Mouse (Mus musculus) intestine, embryonic 16.5 days (tissue): ENCODE data around the gene Fbxl8. TPM values are rescaled to one million over a fixed set of nuclear protein-coding genes. Genes with fewer than 3 reads are reported as not detected.

Source experiments
- ATAC-seq: fragments of 200-750 bp; cut with Nextera tagmentation; 2 replicates; pipeline ENCODE4 v1.8.0; 2017; ENCODE audit warnings: moderate TSS enrichment, moderate library complexity
- H3K27ac ChIP-seq: fragments of 300-500 bp; sonication (generic); 2 replicates; pipeline ENCODE4 v1.5.1; 2014; ENCODE audit warnings: mild to moderate bottlenecking, low read length
- H3K27me3 ChIP-seq: fragments of 300-500 bp; sonication (generic); replicated peaks from 2 replicates; pipeline ENCODE4 v1.6.1; 2014; ENCODE audit warnings: low read length, control low read depth, mixed read lengths; ENCODE audit not compliant: control insufficient read depth, insufficient read depth
- H3K36me3 ChIP-seq: fragments of 300-500 bp; sonication (generic); 2 replicates; pipeline ENCODE4 v1.6.1; 2014; ENCODE audit warnings: low read length, control low read depth; ENCODE audit not compliant: control insufficient read depth, insufficient read depth
- H3K4me1 ChIP-seq: fragments of 300-500 bp; sonication (generic); 2 replicates; pipeline ENCODE4 v1.6.1; 2014; ENCODE audit warnings: low read length, control low read depth, mixed read lengths; ENCODE audit not compliant: control insufficient read depth, insufficient read depth
- H3K4me2 ChIP-seq: fragments of 300-500 bp; sonication (generic); 2 replicates; pipeline ENCODE4 v1.6.1; 2014; ENCODE audit warnings: low read depth, low read length, control low read depth
- H3K4me3 ChIP-seq: fragments of 300-500 bp; sonication (generic); 2 replicates; pipeline ENCODE4 v1.5.1; 2014; ENCODE audit warnings: mild to moderate bottlenecking, low read length
- H3K9ac ChIP-seq: fragments of 300-500 bp; sonication (generic); 2 replicates; pipeline ENCODE4 v1.6.1; 2014; ENCODE audit warnings: low read depth, low read length
- H3K9me3 ChIP-seq: fragments of 300-500 bp; sonication (generic); 2 replicates; pipeline ENCODE4 v1.6.1; 2016; ENCODE audit warnings: low read length, control low read depth; ENCODE audit not compliant: control insufficient read depth
- WGBS: fragments of 180-500 bp; shearing (Covaris S2); extraction: QIAGEN DNeasy Blood & Tissue Kit; methylation state at CpG from one replicate; pipeline ENCODE4 v1.1.7; 2014; 5-methylcytosine and 5-hydroxymethylcytosine counted together
- polyA plus RNA-seq: library from polyadenylated mRNA; unstranded; fragments of >200 nt; fragmentation: Nextera tagmentation; extraction: Ambion mirVana; gene quantifications from 2 replicates; pipeline ENCODE4 v1.2.1, GENCODE M21; 2015

Gene Fbxl8
- polyA plus RNA-seq, 1 experiment from 2014 or later = 6.0 TPM

- H3K4me1 ChIP-seq = peaks cover 29% of the 10 kb centered on the region
- H3K4me2 ChIP-seq = peak within 1 kb of the TSS; percentile 98
- H3K9me3 ChIP-seq = no peaks in the 10 kb centered on the region
- H3K36me3 ChIP-seq = peaks cover 4% of the 10 kb centered on the region; the same call in 1 of the 2 replicates
- WGBS = 2% methylated on average over 14 of the region's 14 CpGs
- peak within 1 kb of the TSS; percentile 81 for H3K27ac ChIP-seq
- peaks cover 12% of the 10 kb centered on the region for H3K27me3 ChIP-seq
- peak within 1 kb of the TSS; percentile 71 for H3K4me3 ChIP-seq
- peak; percentile 82 for ATAC-seq
- H3K9ac ChIP-seq = peak within 1 kb of the TSS; percentile 83
These were observed 9.5 kb upstream of the Fbxl8 start, which contains the start of gene B3gnt9 for GRCm38 (mm10) chr8:105254966-105255350. B3gnt9 (minus strand) TSS chr8:105255153.

GRCm38 (mm10) chr8:105257318-105258114 lies 6.9 kb upstream of the Fbxl8 start:
- H3K4me2 ChIP-seq = no peak overlapping the region
- no peak for ATAC-seq
- peaks cover 30% of the 10 kb centered on the region for H3K4me1 ChIP-seq
- 77% methylated on average over 7 of the region's 7 CpGs for WGBS
- H3K9ac ChIP-seq = no peak overlapping the region
- no peak overlapping the region for H3K27ac ChIP-seq
- no peaks in the 10 kb centered on the region for H3K9me3 ChIP-seq
- H3K4me3 ChIP-seq = no peak overlapping the region
- H3K36me3 ChIP-seq = no peaks in the 10 kb centered on the region; the same call in 1 of the 2 replicates
- peaks cover 12% of the 10 kb centered on the region for H3K27me3 ChIP-seq

- Histone ChIP-seq H3K9ac (peak overlapping the region; percentile 53), H3K4me3 (peak overlapping the region; percentile 45), H3K27me3 (peaks cover 12% of the 10 kb centered on the region), H3K4me2 (peak overlapping the region; percentile 77), H3K36me3 (no peaks in the 10 kb centered on the region; the same call in 1 of the 2 replicates), H3K9me3 (no peaks in the 10 kb centered on the region), H3K27ac (no peak overlapping the region), H3K4me1 (peaks cover 31% of the 10 kb centered on the region)
- WGBS = 12% methylated on average over 55 of the region's 55 CpGs
- peak; percentile 11; the same call in 1 of the 2 replicates for ATAC-seq
These were observed 5.3 kb upstream of the Fbxl8 start for GRCm38 (mm10) chr8:105258911-105259720.

- no peak overlapping the region for H3K27ac ChIP-seq
- peaks cover 12% of the 10 kb centered on the region for H3K27me3 ChIP-seq
- no peaks in the 10 kb centered on the region for H3K9me3 ChIP-seq
- H3K9ac ChIP-seq = peak overlapping the region; percentile 53
- WGBS = 5% methylated on average over 30 of the region's 30 CpGs
- H3K36me3 ChIP-seq = no peaks in the 10 kb centered on the region; the same call in 1 of the 2 replicates
- peak; percentile 36; the same call in 1 of the 2 replicates for ATAC-seq
- peaks cover 30% of the 10 kb centered on the region for H3K4me1 ChIP-seq
- peak overlapping the region; percentile 77 for H3K4me2 ChIP-seq
- H3K4me3 ChIP-seq = peak overlapping the region; percentile 45
These were observed 4.6 kb upstream of the Fbxl8 start for GRCm38 (mm10) chr8:105259721-105260320.

GRCm38 (mm10) chr8:105260371-105261099 lies 3.9 kb upstream of the Fbxl8 start:
- Histone ChIP-seq H3K9ac (no peak overlapping the region), H3K4me2 (no peak overlapping the region), H3K27me3 (peaks cover 12% of the 10 kb centered on the region), H3K27ac (no peak overlapping the region), H3K36me3 (no peaks in the 10 kb centered on the region; the same call in 1 of the 2 replicates), H3K4me3 (no peak overlapping the region), H3K4me1 (peaks cover 28% of the 10 kb centered on the region), H3K9me3 (no peaks in the 10 kb centered on the region)
- ATAC-seq = no peak
- WGBS = 74% methylated on average over 7 of the region's 7 CpGs

GRCm38 (mm10) chr8:105261326-105261980 lies 3.0 kb upstream of the Fbxl8 start:
- H3K27me3 ChIP-seq = peaks cover 14% of the 10 kb centered on the region
- no peak overlapping the region for H3K27ac ChIP-seq
- H3K36me3 ChIP-seq = no peaks in the 10 kb centered on the region; the same call in 1 of the 2 replicates
- H3K9ac ChIP-seq = no peak overlapping the region
- peaks cover 28% of the 10 kb centered on the region for H3K4me1 ChIP-seq
- H3K4me2 ChIP-seq = no peak overlapping the region
- no peaks in the 10 kb centered on the region for H3K9me3 ChIP-seq
- no peak for ATAC-seq
- 86% methylated on average over 12 of the region's 12 CpGs for WGBS
- no peak overlapping the region for H3K4me3 ChIP-seq

- Histone ChIP-seq H3K36me3 (no peaks in the 10 kb centered on the region; the same call in 1 of the 2 replicates), H3K4me3 (peak overlapping the region; percentile 71), H3K27ac (no peak overlapping the region), H3K9me3 (no peaks in the 10 kb centered on the region), H3K4me2 (peak overlapping the region; percentile 92; the same call in 1 of the 2 replicates), H3K4me1 (peaks cover 30% of the 10 kb centered on the region), H3K9ac (0 out of 2 replicates have a peak overlapping the region, but pooled peaks have one; percentile 74), H3K27me3 (peaks cover 33% of the 10 kb centered on the region)
- 39% methylated on average over 16 of the region's 16 CpGs for WGBS
- ATAC-seq = no peak
These were observed 1.1 kb upstream of the Fbxl8 start for GRCm38 (mm10) chr8:105263244-105263912.

GRCm38 (mm10) chr8:105265128-105265527 lies 680 bp downstream of the Fbxl8 start:
- no peaks in the 10 kb centered on the region for H3K9me3 ChIP-seq
- peak overlapping the region; percentile 55 for H3K27ac ChIP-seq
- WGBS = 8% methylated on average over 10 of the region's 10 CpGs
- H3K4me1 ChIP-seq = peaks cover 34% of the 10 kb centered on the region
- H3K36me3 ChIP-seq = no peaks in the 10 kb centered on the region; the same call in 1 of the 2 replicates
- peaks cover 35% of the 10 kb centered on the region for H3K27me3 ChIP-seq
- ATAC-seq = peak; percentile 32; the same call in 1 of the 2 replicates
- H3K9ac ChIP-seq = peak overlapping the region; percentile 74
- peak overlapping the region; percentile 92 for H3K4me2 ChIP-seq
- H3K4me3 ChIP-seq = peak overlapping the region; percentile 71
